Mouse (Mus musculus): ENCODE data around the gene Pak1ip1. TPM values are rescaled to one million over a fixed set of nuclear protein-coding genes. Genes with fewer than 3 reads are reported as not detected.

Pak1ip1 gene
- polyA plus RNA-seq (2016; fragmentation: Nextera tagmentation; extraction: Ambion mirVana) = 87.6 and 87.9 TPM in 2 replicates

- Histone ChIP-seq H3K4me3 (peak within 1 kb of the TSS; percentile 98), H3K9me3 (no peaks in the 10 kb centered on the region), H3K4me1 (peaks cover 22% of the 10 kb centered on the region), H3K36me3 (replicated peaks) (peaks cover 31% of the 10 kb centered on the region), H3K27me3 (ENCODE audit: poor library complexity, severe bottlenecking) (peaks cover 7% of the 10 kb centered on the region), H3K27ac (peak within 1 kb of the TSS; percentile 94)
- DNase-seq (ENCODE audit: extremely low spot score, low spot score) = peak; percentile 91
- under 1% methylated on average over 58 of the region's 58 CpGs for WGBS
Observed at GRCm38 (mm10) chr13:41000926-41001639, at the start of gene Pak1ip1. Gene Pak1ip1 (plus strand): TSS chr13:41001023.

- no peak overlapping the region for H3K27ac ChIP-seq
- H3K36me3 ChIP-seq (replicated peaks) = no peaks in the 10 kb centered on the region
- no peak for DNase-seq (ENCODE audit: extremely low spot score, low spot score)
- no peaks in the 10 kb centered on the region for H3K9me3 ChIP-seq
- H3K27me3 ChIP-seq (ENCODE audit: poor library complexity, severe bottlenecking) = no peaks in the 10 kb centered on the region
- 82% methylated on average over 10 of the region's 10 CpGs for WGBS
- no peaks in the 10 kb centered on the region for H3K4me1 ChIP-seq
- H3K4me3 ChIP-seq = no peak overlapping the region
Observed at GRCm38 (mm10) chr13:40951386-40951976, 49.3 kb upstream of the Pak1ip1 start.

GRCm38 (mm10) chr13:40953231-40953630, 47.6 kb upstream of the Pak1ip1 start:
- no peaks in the 10 kb centered on the region for H3K36me3 ChIP-seq (replicated peaks)
- no peaks in the 10 kb centered on the region for H3K9me3 ChIP-seq
- H3K27me3 ChIP-seq (ENCODE audit: poor library complexity, severe bottlenecking) = no peaks in the 10 kb centered on the region
- DNase-seq (ENCODE audit: extremely low spot score, low spot score) = no peak
- H3K27ac ChIP-seq = no peak overlapping the region
- H3K4me1 ChIP-seq = no peaks in the 10 kb centered on the region
- no peak overlapping the region for H3K4me3 ChIP-seq
- 89% methylated on average over 6 of the region's 6 CpGs for WGBS

- Histone ChIP-seq H3K4me1 (no peaks in the 10 kb centered on the region), H3K4me3 (no peak overlapping the region), H3K36me3 (replicated peaks) (no peaks in the 10 kb centered on the region), H3K27me3 (ENCODE audit: poor library complexity, severe bottlenecking) (no peaks in the 10 kb centered on the region), H3K9me3 (no peaks in the 10 kb centered on the region), H3K27ac (no peak overlapping the region)
- WGBS = 92% methylated on average over 7 of the region's 7 CpGs
- DNase-seq (ENCODE audit: extremely low spot score, low spot score) = no peak
Observed at GRCm38 (mm10) chr13:40955773-40956172, 45.0 kb upstream of the Pak1ip1 start.

GRCm38 (mm10) chr13:40967609-40968008, 33.2 kb upstream of the Pak1ip1 start:
- H3K27me3 ChIP-seq (ENCODE audit: poor library complexity, severe bottlenecking) = no peaks in the 10 kb centered on the region
- no peaks in the 10 kb centered on the region for H3K4me1 ChIP-seq
- no peak overlapping the region for H3K4me3 ChIP-seq
- 96% methylated on average over 10 of the region's 10 CpGs for WGBS
- H3K9me3 ChIP-seq = no peaks in the 10 kb centered on the region
- DNase-seq (ENCODE audit: extremely low spot score, low spot score) = no peak
- H3K36me3 ChIP-seq (replicated peaks) = no peaks in the 10 kb centered on the region
- no peak overlapping the region for H3K27ac ChIP-seq

GRCm38 (mm10) chr13:40968564-40968963, 32.3 kb upstream of the Pak1ip1 start:
- Histone ChIP-seq H3K4me3 (no peak overlapping the region), H3K27ac (no peak overlapping the region), H3K4me1 (no peaks in the 10 kb centered on the region), H3K27me3 (ENCODE audit: poor library complexity, severe bottlenecking) (no peaks in the 10 kb centered on the region), H3K9me3 (no peaks in the 10 kb centered on the region; the same call in 1 of the 2 replicates), H3K36me3 (replicated peaks) (no peaks in the 10 kb centered on the region)
- DNase-seq (ENCODE audit: extremely low spot score, low spot score) = no peak
- 88% methylated on average over 5 of the region's 5 CpGs for WGBS

- no peak for DNase-seq (ENCODE audit: extremely low spot score, low spot score)
- no peak overlapping the region for H3K27ac ChIP-seq
- H3K9me3 ChIP-seq = no peaks in the 10 kb centered on the region; the same call in 1 of the 2 replicates
- no peak overlapping the region for H3K4me3 ChIP-seq
- H3K27me3 ChIP-seq (ENCODE audit: poor library complexity, severe bottlenecking) = no peaks in the 10 kb centered on the region
- H3K4me1 ChIP-seq = no peaks in the 10 kb centered on the region
- WGBS = 90% methylated on average over 4 of the region's 4 CpGs
- no peaks in the 10 kb centered on the region for H3K36me3 ChIP-seq (replicated peaks)
Observed at GRCm38 (mm10) chr13:40969761-40970390, 30.9 kb upstream of the Pak1ip1 start.

GRCm38 (mm10) chr13:40971261-40971660, 29.6 kb upstream of the Pak1ip1 start:
- WGBS = 88% methylated on average over 5 of the region's 5 CpGs
- Histone ChIP-seq H3K27ac (no peak overlapping the region), H3K4me3 (no peak overlapping the region), H3K4me1 (no peaks in the 10 kb centered on the region), H3K36me3 (replicated peaks) (no peaks in the 10 kb centered on the region), H3K27me3 (ENCODE audit: poor library complexity, severe bottlenecking) (no peaks in the 10 kb centered on the region), H3K9me3 (no peaks in the 10 kb centered on the region; the same call in 1 of the 2 replicates)
- no peak for DNase-seq (ENCODE audit: extremely low spot score, low spot score)

GRCm38 (mm10) chr13:40971831-40972230, 29.0 kb upstream of the Pak1ip1 start:
- no peaks in the 10 kb centered on the region for H3K27me3 ChIP-seq (ENCODE audit: poor library complexity, severe bottlenecking)
- WGBS = 92% methylated on average over 2 of the region's 2 CpGs
- no peak for DNase-seq (ENCODE audit: extremely low spot score, low spot score)
- no peak overlapping the region for H3K27ac ChIP-seq
- H3K4me1 ChIP-seq = no peaks in the 10 kb centered on the region
- no peaks in the 10 kb centered on the region; the same call in 1 of the 2 replicates for H3K9me3 ChIP-seq
- no peak overlapping the region for H3K4me3 ChIP-seq
- H3K36me3 ChIP-seq (replicated peaks) = no peaks in the 10 kb centered on the region

- no peak overlapping the region for H3K4me3 ChIP-seq
- H3K4me1 ChIP-seq = no peaks in the 10 kb centered on the region
- WGBS = 90% methylated on average over 5 of the region's 5 CpGs
- DNase-seq (ENCODE audit: extremely low spot score, low spot score) = no peak
- H3K9me3 ChIP-seq = no peaks in the 10 kb centered on the region; the same call in 1 of the 2 replicates
- H3K27ac ChIP-seq = no peak overlapping the region
- no peaks in the 10 kb centered on the region for H3K27me3 ChIP-seq (ENCODE audit: poor library complexity, severe bottlenecking)
- no peaks in the 10 kb centered on the region for H3K36me3 ChIP-seq (replicated peaks)
Observed at GRCm38 (mm10) chr13:40972976-40973375, 27.8 kb upstream of the Pak1ip1 start.

GRCm38 (mm10) chr13:40977609-40978008, 23.2 kb upstream of the Pak1ip1 start:
- Histone ChIP-seq H3K9me3 (no peaks in the 10 kb centered on the region; the same call in 1 of the 2 replicates), H3K27me3 (ENCODE audit: poor library complexity, severe bottlenecking) (no peaks in the 10 kb centered on the region), H3K4me1 (no peaks in the 10 kb centered on the region), H3K4me3 (no peak overlapping the region), H3K36me3 (replicated peaks) (no peaks in the 10 kb centered on the region), H3K27ac (no peak overlapping the region)
- DNase-seq (ENCODE audit: extremely low spot score, low spot score) = peak; percentile 27
- 11% methylated on average over 7 of the region's 7 CpGs for WGBS

GRCm38 (mm10) chr13:40978652-40979051, 22.2 kb upstream of the Pak1ip1 start:
- Histone ChIP-seq H3K27me3 (ENCODE audit: poor library complexity, severe bottlenecking) (no peaks in the 10 kb centered on the region), H3K4me3 (no peak overlapping the region), H3K27ac (no peak overlapping the region), H3K36me3 (replicated peaks) (no peaks in the 10 kb centered on the region), H3K4me1 (no peaks in the 10 kb centered on the region), H3K9me3 (no peaks in the 10 kb centered on the region; the same call in 1 of the 2 replicates)
- no peak for DNase-seq (ENCODE audit: extremely low spot score, low spot score)
- WGBS = 87% methylated on average over 4 of the region's 4 CpGs

GRCm38 (mm10) chr13:40979321-40979720, 21.5 kb upstream of the Pak1ip1 start:
- H3K9me3 ChIP-seq = no peaks in the 10 kb centered on the region
- no peak overlapping the region for H3K27ac ChIP-seq
- H3K36me3 ChIP-seq (replicated peaks) = no peaks in the 10 kb centered on the region
- H3K4me3 ChIP-seq = no peak overlapping the region
- no peaks in the 10 kb centered on the region for H3K4me1 ChIP-seq
- no peaks in the 10 kb centered on the region for H3K27me3 ChIP-seq (ENCODE audit: poor library complexity, severe bottlenecking)
- WGBS = 70% methylated on average over 2 of the region's 2 CpGs
- DNase-seq (ENCODE audit: extremely low spot score, low spot score) = no peak

Measured in forebrain, embryonic 10.5 days (tissue).